Mouse (Mus musculus) spleen, postnatal 4 days (tissue): ENCODE measurements around the gene Bcap31.
"Not testable (repeated sequence)": the region's sequence is repeated elsewhere in the genome, so short reads cannot be mapped to it uniquely, and the experiment has no call there.

Experiments used
- DNase-seq, 2 experiments: peaks; one replicate each; pipeline ENCODE4 v3.0.0; 2022; ENCODE audit warnings: low spot score in 2 of 2

Bcap31 gene

DNA sequence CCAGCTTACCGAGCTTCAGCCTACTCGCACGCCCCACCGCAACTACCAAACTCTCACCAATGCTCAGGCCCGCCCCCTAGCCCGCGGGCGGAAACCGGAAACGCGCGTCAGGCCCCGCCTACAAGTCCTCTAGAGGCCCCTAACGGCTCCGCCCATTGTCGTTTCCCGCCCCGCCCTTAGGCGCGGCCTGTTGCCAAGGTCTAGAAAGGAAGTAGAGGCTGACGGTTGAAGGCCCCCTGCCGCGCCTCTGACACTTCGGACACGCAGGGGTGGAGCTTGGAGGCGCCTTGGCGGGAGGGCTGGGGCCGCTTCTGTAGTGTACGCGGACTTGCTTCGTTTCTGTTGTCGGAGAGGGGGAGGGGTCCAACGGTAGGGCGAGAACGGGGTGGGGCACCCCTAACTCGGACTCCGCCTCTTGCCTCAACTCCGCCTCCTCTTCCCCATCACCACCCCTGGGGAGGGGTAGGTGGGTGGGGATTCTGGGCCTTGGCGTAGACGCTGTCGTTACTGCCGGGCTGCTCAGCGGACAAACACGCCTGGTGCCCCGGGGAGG lies at the start of gene Bcap31, which contains the start of gene Abcd1:
Gene Bcap31 (minus strand): TSS at position 67 of the 553 bp plus-strand sequence.
Gene Abcd1 (plus strand): TSS at position 489 of the 553 bp plus-strand sequence.
- DNase-seq, result peak; percentile 94

DNA sequence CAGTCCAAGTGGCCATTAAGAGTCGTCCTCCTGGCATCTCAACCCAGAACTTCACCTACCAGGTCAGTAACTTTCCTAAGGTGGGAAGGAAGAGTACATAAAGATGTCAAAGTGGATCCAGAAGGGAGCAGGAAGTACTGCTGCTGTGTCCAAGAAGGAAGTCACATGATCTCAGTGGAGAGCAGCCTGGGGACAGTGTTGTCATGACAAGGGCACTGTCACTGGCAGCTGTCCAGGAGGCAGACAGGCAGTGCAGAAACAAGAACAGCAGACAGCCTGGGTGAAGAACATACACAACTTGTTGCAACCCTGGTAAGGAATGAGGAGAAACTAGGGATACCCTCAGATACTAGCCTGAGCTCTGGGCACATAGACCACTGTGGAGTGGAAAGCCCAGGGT lies 49.3 kb upstream of the Bcap31 start:
- DNase-seq, result peak; percentile 33 to 62

GRCm38 (mm10) chrX:73758611-73759290 lies 42.8 kb upstream of the Bcap31 start:
- DNase-seq, result no peak

GRCm38 (mm10) chrX:73756334-73757140 lies 40.6 kb upstream of the Bcap31 start, which contains the start of gene Plxnb3:
Gene Plxnb3 (plus strand): TSS chrX:73757090.
- DNase-seq, result no peak

- DNase-seq, result no peak
Measured at GRCm38 (mm10) chrX:73748977-73749376, 33.0 kb upstream of the Bcap31 start.

- no peak for DNase-seq
Measured at GRCm38 (mm10) chrX:73744774-73745481, 29.0 kb upstream of the Bcap31 start.

DNA sequence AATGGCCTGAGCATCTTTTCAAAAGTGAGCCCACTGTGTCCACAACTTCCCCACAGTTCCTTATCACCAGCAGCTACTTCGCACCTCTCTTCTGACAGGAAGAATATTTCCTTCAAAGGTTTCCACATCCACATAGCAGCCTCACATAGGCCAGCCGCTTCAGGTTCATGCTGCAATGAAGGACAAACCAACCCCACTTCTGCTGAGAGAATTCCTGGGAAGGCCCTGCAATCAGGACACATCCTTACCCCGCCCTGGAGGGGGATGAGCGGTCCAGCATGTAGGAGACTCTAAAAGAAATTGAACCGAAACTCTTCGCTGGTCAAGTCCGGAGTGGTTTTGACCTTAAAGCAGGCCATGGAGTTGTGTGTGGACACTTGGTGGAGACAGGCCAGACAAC lies 23.9 kb upstream of the Bcap31 start:
- not testable (repeated sequence) for DNase-seq

DNA sequence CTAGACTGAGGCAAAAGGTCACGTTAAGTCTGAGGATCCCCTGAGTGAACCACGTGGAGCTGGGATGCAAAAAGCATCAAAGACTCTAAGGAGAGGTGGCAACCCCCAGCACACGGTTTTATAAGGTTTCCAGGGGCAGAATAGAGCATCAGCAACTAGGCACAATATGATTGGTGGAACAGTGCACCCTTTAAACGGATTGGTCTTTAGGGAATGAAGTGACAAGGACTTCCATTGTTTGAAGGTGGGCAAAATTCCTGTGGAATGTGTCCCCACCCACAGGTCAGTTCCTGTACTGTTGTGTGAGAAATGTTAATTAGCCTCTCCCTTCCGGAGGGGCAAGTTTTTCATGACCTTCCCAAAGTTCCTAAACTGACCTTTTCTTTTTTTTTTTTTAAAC lies 23.2 kb upstream of the Bcap31 start:
- no peak for DNase-seq

DNA sequence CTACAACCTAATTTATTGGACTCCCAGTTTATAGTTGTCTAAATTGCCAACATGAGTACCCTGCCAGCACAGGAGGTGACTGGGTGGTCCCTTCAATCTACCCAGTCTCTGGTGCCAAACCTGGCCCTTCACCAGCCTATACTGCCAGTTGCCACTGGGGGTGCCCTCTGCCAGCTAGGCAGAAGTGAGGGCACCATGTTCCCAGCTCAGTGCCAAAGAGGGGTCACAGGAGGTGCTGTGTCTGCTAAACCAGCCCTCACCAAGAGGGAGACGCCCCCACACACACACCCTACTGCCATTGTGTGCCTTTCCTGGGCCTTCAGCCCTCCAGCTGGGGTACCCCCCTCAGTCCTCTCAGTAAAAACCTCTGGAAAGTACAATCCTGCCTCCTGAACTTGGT lies 22.2 kb upstream of the Bcap31 start:
- DNase-seq, result no peak

- DNase-seq, result no peak
Measured at GRCm38 (mm10) chrX:73730908-73731307, 14.9 kb upstream of the Bcap31 start.

DNA sequence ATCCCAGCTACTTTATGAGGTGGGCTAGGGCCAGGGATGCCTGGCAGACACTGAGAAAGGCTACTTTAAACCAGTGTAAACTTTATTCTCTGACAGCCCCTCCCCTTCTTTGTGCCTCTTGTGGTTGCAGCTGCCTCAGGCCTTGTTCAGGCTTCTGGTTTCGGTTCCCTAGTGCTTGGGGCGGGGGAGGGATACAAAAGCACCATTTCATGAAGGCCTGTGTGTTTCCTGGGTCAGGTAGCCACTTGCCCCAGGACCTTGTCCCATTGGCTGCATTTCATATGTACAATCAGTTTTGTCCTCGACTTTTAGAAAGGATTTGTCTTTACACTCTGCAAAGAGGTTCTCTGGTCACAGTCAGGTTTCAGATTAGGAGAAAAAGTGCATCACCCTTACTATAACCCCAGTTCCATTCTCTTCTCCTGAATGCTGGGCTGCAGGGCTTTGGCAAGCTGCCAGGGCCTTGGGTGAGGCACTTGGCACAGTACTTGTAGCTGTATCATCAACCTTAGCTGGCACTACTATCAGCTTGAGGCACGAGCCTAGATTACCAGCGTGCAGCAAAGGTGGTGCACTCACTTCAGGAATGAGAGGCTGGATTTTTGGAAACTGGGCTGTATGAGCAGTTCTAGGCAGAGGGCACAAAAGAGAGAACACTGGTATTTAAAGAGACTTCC lies 2.8 kb upstream of the Bcap31 start:
- peak; percentile 68 to 79 for DNase-seq

DNA sequence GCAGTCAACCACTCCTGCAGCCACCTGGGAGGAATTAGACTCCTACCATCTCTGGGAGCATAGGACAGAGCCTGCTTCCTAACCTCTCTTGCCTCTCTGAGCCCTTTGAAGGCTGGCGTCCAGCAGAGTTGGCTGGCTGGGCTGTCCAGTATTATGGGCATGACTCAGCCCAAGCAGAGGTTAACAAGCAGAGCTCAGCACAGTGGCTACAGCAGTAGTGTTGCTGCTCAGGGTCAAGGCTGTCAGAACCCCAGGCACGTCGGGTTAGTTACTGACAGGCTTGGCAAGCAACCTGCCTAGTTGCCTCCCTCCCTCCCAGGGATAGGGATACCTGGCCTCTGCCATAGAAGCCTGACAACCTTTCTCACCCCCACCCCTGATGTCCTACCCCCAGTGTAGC lies 2.3 kb upstream of the Bcap31 start:
- peak; percentile 15 to 63 for DNase-seq

GRCm38 (mm10) chrX:73717667-73718066 lies 1.7 kb upstream of the Bcap31 start:
- peak; percentile 30 to 68 for DNase-seq

DNA sequence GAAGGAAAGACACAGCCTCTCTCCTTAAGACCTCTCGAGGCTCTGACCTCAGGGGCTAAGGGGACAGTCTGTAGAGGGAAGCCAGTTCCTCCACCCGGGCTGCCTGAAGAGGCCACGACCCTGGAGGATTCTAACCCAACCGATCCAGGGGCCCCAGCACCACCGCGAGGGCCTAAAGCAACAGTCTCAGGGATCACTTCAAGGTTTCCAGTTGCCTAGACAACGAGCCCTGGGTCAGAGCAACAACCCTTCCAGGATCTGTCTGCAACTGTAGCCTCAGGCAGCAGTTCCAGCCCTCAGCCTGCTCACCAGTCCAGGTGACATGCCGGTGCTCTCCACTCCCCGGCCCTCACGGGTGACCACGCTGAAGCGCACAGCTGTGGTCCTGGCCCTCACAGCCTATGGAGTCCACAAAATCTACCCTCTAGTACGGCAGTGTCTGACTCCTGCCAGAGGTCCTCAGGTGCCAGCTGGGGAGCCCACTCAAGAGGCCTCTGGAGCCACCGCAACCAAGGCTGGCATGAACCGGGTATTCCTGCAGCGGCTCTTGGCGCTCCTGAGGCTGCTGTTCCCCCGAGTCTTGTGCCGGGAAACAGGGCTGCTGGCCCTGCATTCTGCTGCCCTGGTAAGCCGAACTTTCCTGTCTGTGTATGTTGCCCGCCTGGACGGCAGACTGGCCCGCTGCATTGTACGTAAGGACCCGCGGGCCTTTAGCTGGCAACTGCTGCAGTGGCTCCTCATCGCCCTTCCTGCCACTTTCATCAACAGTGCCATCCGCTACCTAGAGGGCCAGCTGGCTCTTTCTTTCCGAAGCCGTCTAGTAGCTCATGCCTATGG lies 952 bp upstream of the Bcap31 start:
- DNase-seq, result peak; percentile 20 to 77

DNA sequence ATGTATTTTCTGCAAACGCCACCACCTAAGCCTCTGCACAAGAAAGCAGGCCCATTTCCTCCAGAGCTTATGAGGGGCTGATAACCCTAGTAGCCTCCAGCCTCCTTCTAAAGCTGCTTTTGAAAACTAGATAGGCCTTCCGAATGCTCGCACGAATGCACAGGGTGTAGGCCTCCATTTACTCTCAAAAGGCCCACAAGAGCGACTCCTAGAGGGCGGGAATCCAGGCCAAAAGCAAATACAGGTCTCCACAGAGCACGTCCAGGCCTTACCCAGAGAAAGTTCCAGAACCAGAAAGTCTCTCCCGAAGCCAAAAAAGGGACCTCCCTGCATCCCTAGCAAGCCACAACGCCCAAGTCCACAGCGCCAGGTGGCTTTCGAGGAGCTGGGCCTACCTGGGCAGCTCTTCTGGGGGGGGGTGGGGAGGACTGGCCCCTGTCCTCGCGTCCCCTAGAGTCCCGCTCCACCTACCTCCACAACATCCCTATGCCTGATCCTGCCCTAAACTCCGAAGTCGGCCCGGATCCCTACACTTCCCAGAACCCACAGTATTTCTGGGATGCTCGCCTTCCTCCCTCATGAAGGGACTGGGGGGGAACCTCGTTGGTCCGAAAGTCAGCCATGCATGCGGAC lies 383 bp downstream of the Bcap31 start:
- DNase-seq, result peak; percentile 43 to 69

- no peak for DNase-seq
Measured at GRCm38 (mm10) chrX:73700472-73700871, 15.5 kb downstream of the Bcap31 start.

DNA sequence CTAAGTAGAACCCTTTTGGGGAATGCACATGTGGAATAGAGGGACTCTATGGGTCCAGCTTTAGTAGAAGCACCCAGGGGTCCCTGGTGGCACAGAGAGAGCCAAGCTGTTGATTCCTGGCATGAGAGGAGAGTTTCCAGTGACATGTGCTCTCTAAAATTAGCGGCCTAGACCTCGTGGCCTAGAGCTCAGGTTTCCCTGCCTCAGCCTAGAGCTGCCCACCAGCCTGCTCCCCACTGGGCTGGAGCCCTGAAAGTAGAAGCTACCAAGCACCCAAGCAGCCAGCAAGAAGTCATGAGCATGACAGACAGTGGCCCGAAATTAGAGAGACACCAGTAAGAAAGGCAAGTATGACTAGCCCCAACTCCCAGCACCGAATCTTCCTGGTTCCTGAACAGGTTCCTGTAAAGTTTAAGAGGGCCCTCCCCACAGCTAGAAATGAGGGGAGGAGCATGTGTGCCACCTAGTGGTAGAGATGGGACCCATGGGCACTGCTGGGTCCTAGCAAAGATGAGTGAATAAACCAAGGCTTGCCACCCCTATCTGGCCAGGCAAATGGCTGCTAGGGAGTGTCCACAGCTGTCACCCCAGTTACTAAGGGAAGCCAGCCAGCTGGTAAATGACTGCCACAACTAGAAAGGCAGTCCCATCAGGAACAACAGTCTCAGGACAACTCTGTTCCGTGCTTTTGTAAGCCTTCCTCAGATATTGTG lies 24.9 kb downstream of the Bcap31 start:
- peak; percentile 39 to 67 for DNase-seq

DNA sequence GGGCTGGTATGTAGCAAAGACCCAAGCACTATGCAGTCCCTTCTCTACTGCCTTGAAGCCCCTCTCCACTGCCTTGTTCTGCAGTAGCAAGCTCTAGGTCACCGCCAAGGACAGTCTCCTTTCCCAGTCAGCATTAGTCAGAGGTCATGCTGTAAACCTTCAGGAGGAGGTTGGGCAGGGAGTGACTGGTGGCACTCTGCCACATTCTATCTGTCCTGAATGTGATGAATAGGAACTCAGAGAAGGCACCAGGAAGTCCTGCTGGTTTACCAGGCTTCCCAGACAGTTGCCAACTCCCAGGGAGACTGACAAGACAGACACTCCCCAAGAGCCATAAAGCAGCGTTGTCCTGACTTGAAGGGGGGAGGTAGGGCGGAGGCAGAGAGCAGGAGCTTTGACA lies 30.3 kb downstream of the Bcap31 start:
- no peak for DNase-seq

DNA sequence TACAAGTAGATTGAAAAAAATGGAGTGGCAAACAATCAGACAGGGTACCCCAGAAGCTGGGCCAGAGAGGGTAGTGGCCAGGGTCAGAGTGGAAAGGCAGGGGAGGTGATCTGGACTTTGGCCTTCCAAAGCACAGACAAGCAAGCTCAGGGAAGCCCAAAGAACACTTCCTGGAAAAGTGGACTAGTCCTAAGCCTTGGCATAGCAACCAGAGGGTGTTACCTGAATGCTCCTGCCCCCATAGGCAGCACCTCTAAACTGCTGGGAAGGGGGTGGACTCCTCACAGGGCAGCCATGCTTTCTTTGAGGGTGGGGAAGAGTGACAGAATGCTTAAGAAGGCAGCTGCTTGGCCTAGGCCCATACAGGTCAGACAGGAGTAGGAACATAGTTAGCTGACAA lies 31.0 kb downstream of the Bcap31 start:
- DNase-seq, result no peak
